Mouse (Mus musculus) heart, embryonic 12.5 days (tissue): ENCODE measurements around the gene Lin28a. TPM values are rescaled to one million over a fixed set of nuclear protein-coding genes. Genes with fewer than 3 reads are reported as not detected.
A peak's percentile ranks its signal among the peaks of the same experiment; 100 is the strongest.

Source experiments
- ATAC-seq: fragments of 200-750 bp; cut with Nextera tagmentation; 2 replicates; pipeline ENCODE4 v1.8.0; 2017; ENCODE audit warnings: moderate TSS enrichment, moderate library complexity; ENCODE audit not compliant: insufficient number of reproducible peaks, low FRiP score
- H3K27ac ChIP-seq: fragments of 300-500 bp; sonication (generic); 2 replicates; pipeline ENCODE4 v1.5.1; 2016; ENCODE audit warnings: mild to moderate bottlenecking, moderate library complexity; ENCODE audit not compliant: poor library complexity, severe bottlenecking
- H3K27me3 ChIP-seq: fragments of 300-500 bp; sonication (generic); replicated peaks from 2 replicates; pipeline ENCODE4 v1.6.1; 2016; ENCODE audit warnings: mild to moderate bottlenecking, moderate library complexity
- H3K36me3 ChIP-seq: fragments of 300-500 bp; sonication (generic); 2 replicates; pipeline ENCODE4 v1.6.1; 2016; ENCODE audit warnings: mild to moderate bottlenecking, moderate library complexity
- H3K4me1 ChIP-seq: fragments of 300-500 bp; sonication (generic); replicated peaks from 2 replicates; pipeline ENCODE4 v1.6.1; 2016; ENCODE audit warnings: mild to moderate bottlenecking
- H3K4me2 ChIP-seq: fragments of 300-500 bp; sonication (generic); 2 replicates; pipeline ENCODE4 v1.6.1; 2016; ENCODE audit warnings: mild to moderate bottlenecking, moderate library complexity
- H3K4me3 ChIP-seq: fragments of 300-500 bp; sonication (generic); 2 replicates; pipeline ENCODE4 v1.5.1; 2016; ENCODE audit warnings: mild to moderate bottlenecking
- H3K9ac ChIP-seq: fragments of 300-500 bp; sonication (generic); 2 replicates; pipeline ENCODE4 v1.6.1; 2016; ENCODE audit warnings: mild to moderate bottlenecking, moderate library complexity
- H3K9me3 ChIP-seq: fragments of 300-500 bp; sonication (generic); replicated peaks from 2 replicates; pipeline ENCODE4 v1.6.1; 2016; ENCODE audit warnings: mild to moderate bottlenecking, moderate library complexity
- WGBS: fragments of 180-500 bp; shearing (Covaris S2); methylation state at CpG from one replicate; pipeline ENCODE4 v1.1.7; 2016; 5-methylcytosine and 5-hydroxymethylcytosine counted together
- polyA plus RNA-seq: library from polyadenylated mRNA; unstranded; fragments of >200 nt; fragmentation: Nextera tagmentation; extraction: Ambion mirVana; gene quantifications from 2 replicates; pipeline ENCODE4 v1.2.1, GENCODE M21; 2016

Lin28a gene
- polyA plus RNA-seq, 1 experiment from 2014 or later = 0.64 TPM

DNA sequence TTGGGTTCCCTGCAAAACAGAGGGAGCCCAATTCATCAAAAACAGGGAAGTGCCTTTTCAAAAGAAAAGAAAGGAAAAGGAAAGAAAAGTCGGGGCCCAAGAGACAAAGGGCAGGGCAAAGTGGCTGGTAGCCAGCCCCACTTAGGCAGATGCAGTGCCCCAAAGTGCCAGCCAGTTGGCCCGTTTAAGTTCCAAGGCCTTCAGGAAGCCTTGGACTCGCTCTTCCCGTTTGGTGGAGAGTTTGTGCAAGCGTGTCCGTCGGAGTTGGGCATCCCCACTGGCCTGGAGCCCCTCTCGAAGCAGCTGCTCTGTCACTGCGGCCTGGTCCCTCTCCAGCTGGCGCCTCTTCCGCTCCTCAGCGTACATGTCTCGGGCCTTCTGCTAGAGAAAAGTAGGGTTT is 47.8 kb downstream of the Lin28a start:
- Histone ChIP-seq H3K9me3 (no peaks in the 10 kb centered on the region), H3K9ac (no peak overlapping the region), H3K4me1 (peaks cover 28% of the 10 kb centered on the region), H3K27me3 (no peaks in the 10 kb centered on the region), H3K27ac (no peak overlapping the region), H3K4me3 (no peak overlapping the region), H3K36me3 (peaks cover 46% of the 10 kb centered on the region), H3K4me2 (no peak overlapping the region)
- 89% methylated on average over 13 of the region's 13 CpGs for WGBS
- no peak for ATAC-seq

GRCm38 (mm10) chr4:133970196-133970595 is 48.4 kb downstream of the Lin28a start:
- H3K27ac ChIP-seq = no peak overlapping the region
- no peaks in the 10 kb centered on the region for H3K27me3 ChIP-seq
- H3K4me3 ChIP-seq = no peak overlapping the region
- WGBS = 48% methylated on average over 4 of the region's 4 CpGs
- peaks cover 33% of the 10 kb centered on the region for H3K4me1 ChIP-seq
- H3K9ac ChIP-seq = no peak overlapping the region
- ATAC-seq = no peak
- no peak overlapping the region for H3K4me2 ChIP-seq
- H3K36me3 ChIP-seq = peaks cover 49% of the 10 kb centered on the region
- H3K9me3 ChIP-seq = no peaks in the 10 kb centered on the region

- no peaks in the 10 kb centered on the region for H3K9me3 ChIP-seq
- peak overlapping the region; percentile 97 for H3K4me2 ChIP-seq
- peaks cover 30% of the 10 kb centered on the region for H3K4me1 ChIP-seq
- no peaks in the 10 kb centered on the region for H3K27me3 ChIP-seq
- H3K9ac ChIP-seq = 0 out of 2 replicates have a peak overlapping the region, but pooled peaks have one; percentile 42
- peaks cover 47% of the 10 kb centered on the region for H3K36me3 ChIP-seq
- WGBS = 60% methylated on average over 8 of the region's 8 CpGs
- H3K27ac ChIP-seq = no peak overlapping the region
- H3K4me3 ChIP-seq = peak overlapping the region; percentile 71; the same call in 1 of the 2 replicates
- ATAC-seq = no peak
These were observed 49.4 kb downstream of the Lin28a start for GRCm38 (mm10) chr4:133969114-133969770.

GRCm38 (mm10) chr4:133968150-133968921 is 50.3 kb downstream of the Lin28a start, which contains the start of gene Hmgn2:
Gene Hmgn2, minus strand, starts transcription at chr4:133968650.
- H3K4me3 ChIP-seq = peak within 1 kb of the TSS; percentile 71
- H3K9me3 ChIP-seq = no peaks in the 10 kb centered on the region
- peak; percentile 61 for ATAC-seq
- H3K4me1 ChIP-seq = peaks cover 30% of the 10 kb centered on the region
- peak within 1 kb of the TSS; percentile 97 for H3K9ac ChIP-seq
- H3K27me3 ChIP-seq = no peaks in the 10 kb centered on the region
- under 1% methylated on average over 42 of the region's 42 CpGs for WGBS
- H3K36me3 ChIP-seq = peaks cover 54% of the 10 kb centered on the region
- H3K4me2 ChIP-seq = peak within 1 kb of the TSS; percentile 97
- peak within 1 kb of the TSS; percentile 99 for H3K27ac ChIP-seq

DNA sequence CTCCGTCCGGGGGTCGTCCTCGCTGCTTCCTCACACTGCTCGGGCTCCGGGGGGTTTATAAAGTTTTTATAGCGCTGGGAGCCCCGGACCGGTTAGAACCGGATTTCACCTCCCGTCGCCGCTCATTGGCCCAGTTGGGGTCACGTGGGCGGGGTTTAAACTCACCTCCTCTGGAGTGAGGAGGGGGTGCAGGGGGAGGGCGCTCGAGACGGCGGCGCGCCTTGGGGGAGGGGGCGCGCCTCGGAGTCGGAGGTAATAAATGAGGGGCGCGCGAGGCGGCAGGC is 50.8 kb downstream of the Lin28a start:
- Histone ChIP-seq H3K9me3 (no peaks in the 10 kb centered on the region), H3K4me3 (peak overlapping the region; percentile 71), H3K27me3 (no peaks in the 10 kb centered on the region), H3K4me2 (peak overlapping the region; percentile 97), H3K4me1 (peaks cover 30% of the 10 kb centered on the region), H3K9ac (peak overlapping the region; percentile 97), H3K36me3 (peaks cover 58% of the 10 kb centered on the region), H3K27ac (peak overlapping the region; percentile 99)
- ATAC-seq = peak; percentile 89
- under 1% methylated on average over 29 of the region's 29 CpGs for WGBS

GRCm38 (mm10) chr4:133967138-133967865 is 51.3 kb downstream of the Lin28a start:
- WGBS = under 1% methylated on average over 84 of the region's 101 CpGs
- H3K4me1 ChIP-seq = peaks cover 30% of the 10 kb centered on the region
- peak overlapping the region; percentile 71 for H3K4me3 ChIP-seq
- ATAC-seq = peak; percentile 86
- H3K4me2 ChIP-seq = peak overlapping the region; percentile 97
- no peaks in the 10 kb centered on the region for H3K27me3 ChIP-seq
- peaks cover 58% of the 10 kb centered on the region for H3K36me3 ChIP-seq
- H3K27ac ChIP-seq = peak overlapping the region; percentile 99
- peak overlapping the region; percentile 97 for H3K9ac ChIP-seq
- H3K9me3 ChIP-seq = no peaks in the 10 kb centered on the region

DNA sequence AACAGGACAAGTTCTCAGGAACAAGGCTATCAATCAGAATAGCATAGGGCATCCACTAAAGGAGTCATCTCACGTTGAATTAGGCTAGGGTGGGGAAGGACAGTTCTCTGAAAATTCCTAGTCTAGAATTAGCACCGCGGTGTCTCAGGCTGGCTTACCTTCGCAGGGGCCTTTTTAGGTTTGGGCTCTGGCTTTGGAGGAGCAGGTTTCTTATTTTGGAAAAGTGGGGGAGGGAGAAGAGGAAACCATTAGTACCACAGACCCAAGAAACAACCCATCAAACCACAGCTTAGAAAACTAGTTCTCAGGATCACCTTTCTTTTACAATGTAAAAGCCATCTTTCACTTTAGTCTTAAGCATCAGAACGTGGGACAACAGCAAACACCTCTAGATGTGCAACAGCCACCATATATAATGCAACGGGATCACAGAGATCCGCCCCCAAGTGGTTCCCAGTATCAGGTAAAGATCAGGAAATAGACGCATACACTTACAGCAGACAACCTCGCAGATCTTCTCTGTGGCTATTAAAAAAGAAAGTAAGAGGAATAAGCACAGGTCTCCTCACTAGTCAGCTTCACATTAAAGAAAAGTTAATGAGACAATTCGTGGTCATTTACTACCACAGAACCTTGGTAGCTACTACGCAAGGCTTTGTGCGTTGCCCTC is 52.2 kb downstream of the Lin28a start:
- 39% methylated on average over 12 of the region's 12 CpGs for WGBS
- H3K4me3 ChIP-seq = peak overlapping the region; percentile 71
- H3K27me3 ChIP-seq = no peaks in the 10 kb centered on the region
- H3K36me3 ChIP-seq = peaks cover 53% of the 10 kb centered on the region
- peaks cover 30% of the 10 kb centered on the region for H3K4me1 ChIP-seq
- ATAC-seq = no peak
- 0 out of 2 replicates have a peak overlapping the region, but pooled peaks have one; percentile 21 for H3K27ac ChIP-seq
- H3K9me3 ChIP-seq = no peaks in the 10 kb centered on the region
- H3K4me2 ChIP-seq = peak overlapping the region; percentile 97
- peak overlapping the region; percentile 75 for H3K9ac ChIP-seq

DNA sequence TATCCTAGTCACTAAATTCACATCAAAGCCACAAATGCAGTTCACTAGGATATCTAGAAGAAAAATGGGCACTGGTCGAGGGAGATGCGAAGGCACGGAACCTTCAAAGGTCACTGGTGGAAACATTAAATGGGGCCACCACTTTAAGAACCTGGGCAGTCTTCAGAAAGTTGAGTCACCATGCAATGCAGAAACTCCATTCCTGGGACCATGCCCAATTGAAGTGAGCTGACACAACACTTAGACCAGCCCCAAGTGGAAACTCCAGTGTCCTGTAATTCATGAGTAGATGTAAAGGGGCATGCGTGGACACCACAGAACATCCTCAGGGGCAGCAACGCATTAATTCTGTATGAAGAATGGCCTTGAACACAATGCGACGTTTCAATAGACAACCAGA is 56.1 kb downstream of the Lin28a start:
- H3K4me1 ChIP-seq = peaks cover 13% of the 10 kb centered on the region
- no peaks in the 10 kb centered on the region for H3K27me3 ChIP-seq
- peaks cover 39% of the 10 kb centered on the region for H3K36me3 ChIP-seq
- H3K9me3 ChIP-seq = no peaks in the 10 kb centered on the region
- H3K4me3 ChIP-seq = no peak overlapping the region
- 90% methylated on average over 7 of the region's 7 CpGs for WGBS
- H3K27ac ChIP-seq = no peak overlapping the region
- no peak overlapping the region for H3K4me2 ChIP-seq
- no peak for ATAC-seq
- no peak overlapping the region for H3K9ac ChIP-seq

DNA sequence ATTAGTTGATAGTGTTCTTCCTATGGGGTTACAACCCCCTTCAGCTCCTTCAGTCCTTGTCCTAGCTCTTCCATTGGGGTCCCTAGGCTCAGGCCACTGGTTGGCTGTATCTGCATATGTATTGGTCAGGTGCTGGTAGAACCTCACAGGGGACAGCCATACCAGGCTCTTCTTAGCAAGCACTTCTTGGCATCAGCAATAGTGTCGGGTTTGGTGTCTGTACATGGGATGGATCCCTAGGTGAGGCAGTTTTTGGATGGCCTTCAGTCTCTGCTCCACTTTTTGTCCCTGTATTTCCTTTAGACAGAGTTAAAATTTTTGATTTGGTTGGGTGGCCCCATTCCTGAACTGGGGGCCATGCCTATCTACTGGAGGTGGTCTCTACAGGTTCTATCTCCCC is 59.8 kb downstream of the Lin28a start:
- no peaks in the 10 kb centered on the region for H3K4me1 ChIP-seq
- H3K27ac ChIP-seq = no peak overlapping the region
- no peaks in the 10 kb centered on the region for H3K9me3 ChIP-seq
- peaks cover 15% of the 10 kb centered on the region for H3K36me3 ChIP-seq
- H3K9ac ChIP-seq = no peak overlapping the region
- no peak overlapping the region for H3K4me2 ChIP-seq
- no peaks in the 10 kb centered on the region for H3K27me3 ChIP-seq
- ATAC-seq = no peak
- H3K4me3 ChIP-seq = no peak overlapping the region
- WGBS = 61% methylated on average over 1 of the region's 1 CpGs

GRCm38 (mm10) chr4:133956358-133956757 is 62.3 kb downstream of the Lin28a start:
- no peaks in the 10 kb centered on the region for H3K27me3 ChIP-seq
- no peak overlapping the region for H3K9ac ChIP-seq
- no peaks in the 10 kb centered on the region for H3K36me3 ChIP-seq
- no peak overlapping the region for H3K27ac ChIP-seq
- 83% methylated on average over 4 of the region's 4 CpGs for WGBS
- H3K4me2 ChIP-seq = no peak overlapping the region
- ATAC-seq = no peak
- no peaks in the 10 kb centered on the region for H3K4me1 ChIP-seq
- H3K9me3 ChIP-seq = no peaks in the 10 kb centered on the region
- no peak overlapping the region for H3K4me3 ChIP-seq
